Mouse (Mus musculus): ENCODE results near the gene Lctl.

GRCm38 (mm10) chr9:64070674-64071073 is 46.3 kb upstream of the Lctl start:
- TF ChIP-seq CTCF (conservative IDR thresholded peaks at IDR 0.05; ENCODE audit: insufficient read depth, insufficient read length, low read depth, low read length) = no peak
- no peak for TF ChIP-seq POLR2A (IDR thresholded peaks at IDR 0.05; ENCODE audit: low read depth, low read length)

Measured in kidney, adult 2 months (tissue).